In genomic region chr11:72405532-72405931, GRCm38 (mm10) we compare ENCODE assay signal across 27 mouse cellular contexts. TPM values are rescaled to one million over a fixed set of nuclear protein-coding genes. Genes with fewer than 3 reads are reported as not detected.
DNase-seq lines count a peak whose midpoint lies in the region; ATAC-seq and TF ChIP-seq lines count a peak whose summit lies in the region.
"Had no signal": no experiment of that assay in that cellular context is flagged by ENCODE, and none has a peak within 500 bp of the region (broad histone marks: within the 10 kb centered on the region; RNA-seq: fewer than 3 reads in every experiment).

No protein-coding gene starts in this region.

- H3K9me3 ChIP-seq in heart, embryonic 13.5 days = no peaks in the 10 kb centered on the region
- H3K9me3 ChIP-seq in lung, embryonic 16.5 days (ENCODE audit: control insufficient read depth, low read length) = no peaks in the 10 kb centered on the region
- no peaks in the 10 kb centered on the region for H3K9me3 ChIP-seq in stomach, embryonic 16.5 days (replicated peaks; ENCODE audit: control insufficient read depth, low read length)
- H3K9me3 ChIP-seq: forebrain, embryonic 15.5 days; hindbrain, embryonic 13.5 days; intestine, embryonic 15.5 days; limb, embryonic 13.5 days; midbrain, embryonic 10.5 days had no signal

- H3K9ac ChIP-seq in heart, embryonic 13.5 days = peak overlapping the region; percentile 77
- H3K9ac ChIP-seq in lung, embryonic 16.5 days (ENCODE audit: low read length) = peak overlapping the region; percentile 29; the same call in 1 of the 2 replicates
- H3K9ac ChIP-seq in stomach, embryonic 16.5 days (ENCODE audit: low read length) = peak overlapping the region; percentile 28; the same call in 1 of the 2 replicates
- H3K9ac ChIP-seq: forebrain, embryonic 15.5 days; hindbrain, embryonic 13.5 days; intestine, embryonic 15.5 days; limb, embryonic 13.5 days; liver, embryonic 14.5 days had no signal

- ATAC-seq in heart, embryonic 13.5 days (ENCODE audit: extremely low read depth, insufficient number of reproducible peaks, low FRiP score, low TSS enrichment) = no peak
- no peak for ATAC-seq in lung, embryonic 16.5 days (ENCODE audit: low read depth)
- ATAC-seq in stomach, embryonic 16.5 days (ENCODE audit: insufficient read depth, low FRiP score) = no peak
- ATAC-seq: forebrain, embryonic 15.5 days; Patski had no signal

- peaks cover 42% of the 10 kb centered on the region for H3K36me3 ChIP-seq in heart, embryonic 13.5 days
- H3K36me3 ChIP-seq in kidney, adult 2 months (ENCODE audit: control insufficient read depth, insufficient read depth, low read length) = no peaks in the 10 kb centered on the region
- peaks cover 8% of the 10 kb centered on the region for H3K36me3 ChIP-seq in lung, embryonic 16.5 days (ENCODE audit: control insufficient read depth, insufficient read depth, low read length)
- H3K36me3 ChIP-seq in stomach, embryonic 16.5 days (ENCODE audit: control insufficient read depth, insufficient read depth, low read length) = peaks cover under 1% of the 10 kb centered on the region; the same call in 1 of the 2 replicates
- H3K36me3 ChIP-seq: forebrain, embryonic 15.5 days; hindbrain, embryonic 13.5 days had no signal

- H3K4me3 ChIP-seq in heart, embryonic 13.5 days = peak overlapping the region; percentile 92; the same call in 1 of the 2 replicates
- no peak overlapping the region for H3K4me3 ChIP-seq in kidney, adult 2 months (ENCODE audit: insufficient read depth, low read depth, low read length)
- H3K4me3 ChIP-seq in lung, embryonic 16.5 days (ENCODE audit: low read length) = no peak overlapping the region
- no peak overlapping the region for H3K4me3 ChIP-seq in lung, adult 2 months (replicated peaks; ENCODE audit: extremely low read depth, low read depth, low read length)
- no peak overlapping the region for H3K4me3 ChIP-seq in stomach, embryonic 16.5 days (replicated peaks; ENCODE audit: low read length)
- H3K4me3 ChIP-seq: forebrain, embryonic 15.5 days; hindbrain, embryonic 13.5 days; intestine, embryonic 15.5 days; limb, embryonic 13.5 days; midbrain, embryonic 10.5 days had no signal

- WGBS in heart, embryonic 13.5 days = 26% methylated on average over 4 of the region's 4 CpGs
- WGBS in kidney, adult 2 months = 63% methylated on average over 4 of the region's 4 CpGs
- WGBS in lung, embryonic 16.5 days = 43% methylated on average over 4 of the region's 4 CpGs
- WGBS in lung, adult 2 months = 43% methylated on average over 4 of the region's 4 CpGs
- WGBS in stomach, embryonic 16.5 days = 52% methylated on average over 4 of the region's 4 CpGs

- no peak for TF ChIP-seq POLR2A in kidney, adult 2 months (IDR thresholded peaks at IDR 0.05; ENCODE audit: low read depth, low read length)
- TF ChIP-seq POLR2A in lung, adult 2 months (IDR thresholded peaks at IDR 0.05; ENCODE audit: borderline replicate concordance, extremely low read depth, low read depth, low read length) = no peak

- peaks cover 93% of the 10 kb centered on the region for H3K4me1 ChIP-seq in heart, embryonic 13.5 days
- peaks cover 31% of the 10 kb centered on the region for H3K4me1 ChIP-seq in kidney, adult 2 months (ENCODE audit: control insufficient read depth, insufficient read depth, low read length)
- H3K4me1 ChIP-seq in lung, embryonic 16.5 days (replicated peaks; ENCODE audit: control insufficient read depth, insufficient read depth, low read length) = peaks cover 69% of the 10 kb centered on the region
- no peaks in the 10 kb centered on the region; the same call in 1 of the 2 replicates for H3K4me1 ChIP-seq in lung, adult 2 months (ENCODE audit: control insufficient read depth, insufficient read depth, low read length)
- H3K4me1 ChIP-seq in stomach, embryonic 16.5 days (ENCODE audit: control insufficient read depth, insufficient read depth, low read length) = peaks cover 46% of the 10 kb centered on the region

- TF ChIP-seq CTCF in kidney, adult 2 months (conservative IDR thresholded peaks at IDR 0.05; ENCODE audit: insufficient read depth, insufficient read length, low read depth, low read length) = no peak
- TF ChIP-seq CTCF in lung, adult 2 months (IDR thresholded peaks at IDR 0.05; ENCODE audit: insufficient read depth, low read length) = no peak

- intact Hi-C loops in heart, postnatal 36 days (cut with DNase I) = no loop called here

- DNase-seq in heart, postnatal 36 days = no peak
- no peak for DNase-seq in kidney, adult 2 months
- no peak for DNase-seq in kidney, adult 8-10 months
- DNase-seq in lung, adult 2 months = no peak
- DNase-seq in left cerebral cortex, adult 18-20 months (ENCODE audit: low spot score in 2 of 2) = no peak
- DNase-seq: adrenal gland, adult 8-10 months; cerebellum, adult 9-10 months; gastrocnemius, postnatal 36 days; right cerebral cortex, postnatal 14 days; spleen, adult 18-20 months had no signal

- peak overlapping the region; percentile 98 for H3K27ac ChIP-seq in heart, embryonic 13.5 days (replicated peaks)
- H3K27ac ChIP-seq in kidney, adult 2 months (ENCODE audit: insufficient read depth, low read depth, low read length) = peak overlapping the region; percentile 11; the same call in 1 of the 2 replicates
- peak overlapping the region; percentile 94 for H3K27ac ChIP-seq in lung, embryonic 16.5 days (ENCODE audit: low read length)
- H3K27ac ChIP-seq in stomach, embryonic 16.5 days (ENCODE audit: low read length) = peak overlapping the region; percentile 74
- H3K27ac ChIP-seq: forebrain, embryonic 15.5 days; hindbrain, embryonic 13.5 days; intestine, embryonic 15.5 days; limb, embryonic 13.5 days; liver, embryonic 14.5 days; macrophage; midbrain, embryonic 10.5 days had no signal

- H3K27me3 ChIP-seq in heart, embryonic 13.5 days (replicated peaks) = no peaks in the 10 kb centered on the region
- no peaks in the 10 kb centered on the region for H3K27me3 ChIP-seq in kidney, adult 2 months (replicated peaks; ENCODE audit: control insufficient read depth, insufficient read depth, low read length)
- H3K27me3 ChIP-seq in lung, embryonic 16.5 days (ENCODE audit: control insufficient read depth, insufficient read depth, low read depth, low read length) = no peaks in the 10 kb centered on the region
- no peaks in the 10 kb centered on the region for H3K27me3 ChIP-seq in stomach, embryonic 16.5 days (ENCODE audit: control insufficient read depth, insufficient read depth, low read length)
- H3K27me3 ChIP-seq: intestine, embryonic 15.5 days; Patski had no signal

- H3K4me2 ChIP-seq in heart, embryonic 13.5 days = peak overlapping the region; percentile 97
- H3K4me2 ChIP-seq in lung, embryonic 16.5 days (ENCODE audit: low read depth, low read length) = peak overlapping the region; percentile 92
- H3K4me2 ChIP-seq in stomach, embryonic 16.5 days (ENCODE audit: low read depth, low read length) = 0 out of 2 replicates have a peak overlapping the region, but pooled peaks have one; percentile 25
- H3K4me2 ChIP-seq: forebrain, embryonic 15.5 days; hindbrain, embryonic 13.5 days; limb, embryonic 13.5 days had no signal

RNA-seq across cellular contexts. Expression of gene Smtnl2, which starts 6.0 kb away (rescaled TPM):
- polyA plus RNA-seq in heart, embryonic 13.5 days (2015; fragmentation: Nextera tagmentation; extraction: Ambion mirVana) = 145 and 160 TPM in 2 replicates
- 10 to 100 TPM; 18.2 to 19.5 TPM for total RNA-seq in heart, postnatal 36 days (2021)
- 20.3 and 22.1 TPM in 2 replicates for polyA plus RNA-seq in kidney, adult 2 months (2012; rRNA removed)
- 133 and 136 TPM in 2 replicates for polyA plus RNA-seq in lung, embryonic 16.5 days (2015; fragmentation: Nextera tagmentation; extraction: Ambion mirVana)
- polyA plus RNA-seq in lung, adult 2 months (2012; rRNA removed) = 32.1 and 34.5 TPM in 2 replicates
- polyA plus RNA-seq in stomach, embryonic 16.5 days (2015; fragmentation: Nextera tagmentation; extraction: Ambion mirVana) = 44.0 and 46.2 TPM in 2 replicates
- total RNA-seq in left cerebral cortex, adult 18-20 months (2021) = 1 to 10 TPM in 1 of 2 experiments, under 1 TPM in 1; 0.61 to 1.3 TPM
- total RNA-seq: neutrophil, adult 5-6 weeks had no signal
- polyA plus RNA-seq: macrophage had no signal

RNA-seq across cellular contexts. Expression of gene Ggt6, which starts 29.8 kb away (rescaled TPM):
- polyA plus RNA-seq in heart, embryonic 13.5 days (2015; fragmentation: Nextera tagmentation; extraction: Ambion mirVana) = not detected in 2 replicates
- total RNA-seq in heart, postnatal 36 days (2021) = not detected
- polyA plus RNA-seq in kidney, adult 2 months (2012; rRNA removed) = 24.3 and 29.3 TPM in 2 replicates
- polyA plus RNA-seq in lung, embryonic 16.5 days (2015; fragmentation: Nextera tagmentation; extraction: Ambion mirVana) = 0.19 TPM in 1 of 2 replicates, not detected in the other
- 2.9 and 7.0 TPM in 2 replicates for polyA plus RNA-seq in lung, adult 2 months (2012; rRNA removed)
- 8.1 and 8.9 TPM in 2 replicates for polyA plus RNA-seq in stomach, embryonic 16.5 days (2015; fragmentation: Nextera tagmentation; extraction: Ambion mirVana)
- total RNA-seq in left cerebral cortex, adult 18-20 months (2021) = under 1 TPM in 1 of 2 experiments, not detected in 1; 0.23 TPM
- total RNA-seq: common myeloid progenitor, adult 5-6 weeks; layer of hippocampus, postnatal 14 days; left cerebral cortex, postnatal 14 days; neutrophil, adult 5-6 weeks had no signal
- polyA plus RNA-seq: embryonic facial prominence, embryonic 11.5 days; forebrain, embryonic 15.5 days; hindbrain, embryonic 13.5 days; macrophage; midbrain, embryonic 10.5 days; midbrain, postnatal 0 days had no signal

RNA-seq across cellular contexts. Expression of gene Mybbp1a, which starts 35.6 kb away (rescaled TPM):
- 82.3 and 88.2 TPM in 2 replicates for polyA plus RNA-seq in heart, embryonic 13.5 days (2015; fragmentation: Nextera tagmentation; extraction: Ambion mirVana)
- total RNA-seq in heart, postnatal 36 days (2021) = 10 to 100 TPM; 45.9 to 46.8 TPM
- polyA plus RNA-seq in kidney, adult 2 months (2012; rRNA removed) = 27.0 and 28.6 TPM in 2 replicates
- 106 and 126 TPM in 2 replicates for polyA plus RNA-seq in lung, embryonic 16.5 days (2015; fragmentation: Nextera tagmentation; extraction: Ambion mirVana)
- 26.1 and 32.8 TPM in 2 replicates for polyA plus RNA-seq in lung, adult 2 months (2012; rRNA removed)
- 117 and 133 TPM in 2 replicates for polyA plus RNA-seq in stomach, embryonic 16.5 days (2015; fragmentation: Nextera tagmentation; extraction: Ambion mirVana)
- 10 to 100 TPM; 53.3 to 53.6 TPM for total RNA-seq in left cerebral cortex, adult 18-20 months (2021)

RNA-seq across cellular contexts. Expression of gene Tekt1, which starts 43.3 kb away (rescaled TPM):
- 0.47 and 0.55 TPM in 2 replicates for polyA plus RNA-seq in heart, embryonic 13.5 days (2015; fragmentation: Nextera tagmentation; extraction: Ambion mirVana)
- not detected for total RNA-seq in heart, postnatal 36 days (2021)
- 0.13 TPM in 1 of 2 replicates, not detected in the other for polyA plus RNA-seq in kidney, adult 2 months (2012; rRNA removed)
- 17.8 and 22.4 TPM in 2 replicates for polyA plus RNA-seq in lung, embryonic 16.5 days (2015; fragmentation: Nextera tagmentation; extraction: Ambion mirVana)
- 4.8 and 8.3 TPM in 2 replicates for polyA plus RNA-seq in lung, adult 2 months (2012; rRNA removed)
- polyA plus RNA-seq in stomach, embryonic 16.5 days (2015; fragmentation: Nextera tagmentation; extraction: Ambion mirVana) = 0.18 and 0.59 TPM in 2 replicates
- total RNA-seq in left cerebral cortex, adult 18-20 months (2021) = 1 to 10 TPM; 2.4 to 3.1 TPM
- total RNA-seq: neutrophil, adult 5-6 weeks had no signal
- polyA plus RNA-seq: liver, embryonic 14.5 days; macrophage; Patski had no signal

Comparison
In these comparisons a context has a peak if more than half of its experiments do, and no peak if none do; other contexts are left out.
1. H3K27ac ChIP-seq: peak in every context shown above with its lines; median percentile 98 in heart, embryonic 13.5 days; 94 in lung, embryonic 16.5 days; 74 in stomach, embryonic 16.5 days; 11 in kidney, adult 2 months.
2. H3K4me2 ChIP-seq: peak in every context shown above with its lines; median percentile 97 in heart, embryonic 13.5 days; 92 in lung, embryonic 16.5 days; 25 in stomach, embryonic 16.5 days.